Mouse (Mus musculus) effector memory CD4-positive, alpha-beta T cell, adult 5 months (primary cell): ENCODE data around the gene Canx. TPM values are rescaled to one million over a fixed set of nuclear protein-coding genes. Genes with fewer than 3 reads are reported as not detected.

Source experiments
- polyA plus RNA-seq: library from polyadenylated mRNA; unstranded; fragments of 100-300 nt; shearing (Covaris generic); gene quantifications from one replicate; pipeline ENCODE4 v1.2.1, GENCODE M21; 2017

Canx gene
- 176 TPM for polyA plus RNA-seq

GRCm38 (mm10) chr11:50325496-50326301 is at the start of gene Canx:
Canx (minus strand) TSS chr11:50325673.

GRCm38 (mm10) chr11:50354162-50354561 is 28.7 kb upstream of the Canx start, which contains the start of gene Cby3:
Cby3 (plus strand) TSS chr11:50354462.

GRCm38 (mm10) chr11:50292190-50292855 is 33.1 kb downstream of the Canx start, which contains the start of gene Maml1:
Maml1 (minus strand) TSS chr11:50292311.

Other genes starting within 250 kb of the Canx start
- gene Tbc1d9b, start 194.3 kb downstream of the Canx start, polyA plus RNA-seq = 49.3 TPM
- 2.3 TPM for gene Mrnip, start 151.2 kb downstream of the Canx start, polyA plus RNA-seq
- 1,010 TPM for gene Sqstm1, start 114.8 kb downstream of the Canx start, polyA plus RNA-seq
- 9.4 TPM for gene Mgat4b, start 114.8 kb downstream of the Canx start, polyA plus RNA-seq
- gene Ltc4s, start 87.1 kb downstream of the Canx start, polyA plus RNA-seq = 0.59 TPM
- 6.7 TPM for gene Maml1, start 33.4 kb downstream of the Canx start, polyA plus RNA-seq
- gene Cby3, start 28.8 kb upstream of the Canx start, polyA plus RNA-seq = not detected
- gene Hnrnph1, start 51.3 kb upstream of the Canx start, polyA plus RNA-seq = 345 TPM
- 21.0 TPM for gene Rufy1, start 105.5 kb upstream of the Canx start, polyA plus RNA-seq